Mouse (Mus musculus) cerebellum, adult 2 months (tissue): ENCODE results near the gene Pgbd1.

Experiments
- CTCF ChIP-seq: fragments of 200-500 bp; IDR thresholded peaks from 2 replicates; pipeline ENCODE4 v1.5.1; 2011; ENCODE audit warnings: low read depth, mild to moderate bottlenecking, control low read depth, low read length, moderate library complexity, borderline replicate concordance; ENCODE audit not compliant: insufficient read depth
- POLR2A ChIP-seq: fragments of 200-500 bp; IDR thresholded peaks from 2 replicates; pipeline ENCODE4 v1.6.1; 2011; ENCODE audit warnings: low read length, control low read depth, borderline replicate concordance; ENCODE audit not compliant: insufficient read depth

DNA sequence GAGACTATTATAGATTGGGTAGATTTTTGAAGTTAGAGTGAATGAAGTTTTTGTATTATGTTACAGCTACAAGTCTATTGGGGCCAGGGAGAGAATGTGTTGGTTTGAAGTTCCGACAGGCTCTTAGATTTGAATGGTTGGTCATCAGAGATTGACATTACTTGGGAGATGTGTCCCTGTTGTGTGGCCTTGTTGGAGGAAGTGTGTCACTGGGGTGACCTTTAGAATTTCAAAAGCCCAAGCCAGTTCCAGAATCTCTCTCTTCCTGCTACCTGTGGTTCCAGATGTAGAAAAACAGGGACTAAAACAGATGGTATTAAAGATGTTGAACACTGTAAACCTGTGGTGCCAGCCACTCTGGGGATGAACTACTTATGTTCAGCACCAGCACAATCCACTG lies 13.2 kb downstream of the Pgbd1 start:
- TF ChIP-seq CTCF (no peak), POLR2A (no peak)
